Mouse (Mus musculus): ENCODE measurements around the gene Kat5. TPM values are rescaled to one million over a fixed set of nuclear protein-coding genes. Genes with fewer than 3 reads are reported as not detected.

Kat5 gene
- polyA plus RNA-seq, 1 experiment from 2014 or later = 45.6 TPM

- Histone ChIP-seq H3K27ac (ENCODE audit: low read depth, low read length) (peak overlapping the region; percentile 73; the same call in 1 of the 2 replicates), H3K4me1 (ENCODE audit: control insufficient read depth, insufficient read depth, low read length) (peaks cover 14% of the 10 kb centered on the region), H3K36me3 (ENCODE audit: control insufficient read depth, insufficient read depth, low read length) (peaks cover 47% of the 10 kb centered on the region), H3K27me3 (ENCODE audit: control insufficient read depth, insufficient read depth, low read length) (no peaks in the 10 kb centered on the region), H3K4me3 (ENCODE audit: low read depth, low read length) (no peak overlapping the region), H3K9ac (replicated peaks; ENCODE audit: low read depth, low read length) (0 out of 2 replicates have a peak overlapping the region, but pooled peaks have one; percentile 25), H3K4me2 (ENCODE audit: low read depth, low read length) (no peak overlapping the region), H3K9me3 (ENCODE audit: control insufficient read depth, low read length) (no peaks in the 10 kb centered on the region)
- 97% methylated on average over 6 of the region's 6 CpGs for WGBS
- no peak for ATAC-seq (ENCODE audit: low read depth)
These were observed 37.8 kb upstream of the Kat5 start for GRCm38 (mm10) chr19:5647791-5648190.

GRCm38 (mm10) chr19:5646731-5647330, 36.8 kb upstream of the Kat5 start:
- Histone ChIP-seq H3K27me3 (ENCODE audit: control insufficient read depth, insufficient read depth, low read length) (no peaks in the 10 kb centered on the region), H3K36me3 (ENCODE audit: control insufficient read depth, insufficient read depth, low read length) (peaks cover 54% of the 10 kb centered on the region), H3K9me3 (ENCODE audit: control insufficient read depth, low read length) (no peaks in the 10 kb centered on the region), H3K9ac (replicated peaks; ENCODE audit: low read depth, low read length) (no peak overlapping the region), H3K27ac (ENCODE audit: low read depth, low read length) (no peak overlapping the region), H3K4me1 (ENCODE audit: control insufficient read depth, insufficient read depth, low read length) (peaks cover 14% of the 10 kb centered on the region), H3K4me2 (ENCODE audit: low read depth, low read length) (no peak overlapping the region), H3K4me3 (ENCODE audit: low read depth, low read length) (no peak overlapping the region)
- no peak for ATAC-seq (ENCODE audit: low read depth)
- 98% methylated on average over 8 of the region's 8 CpGs for WGBS

GRCm38 (mm10) chr19:5645280-5645679, 35.2 kb upstream of the Kat5 start:
- 97% methylated on average over 9 of the region's 9 CpGs for WGBS
- Histone ChIP-seq H3K9ac (replicated peaks; ENCODE audit: low read depth, low read length) (no peak overlapping the region), H3K27me3 (ENCODE audit: control insufficient read depth, insufficient read depth, low read length) (no peaks in the 10 kb centered on the region), H3K4me2 (ENCODE audit: low read depth, low read length) (no peak overlapping the region), H3K27ac (ENCODE audit: low read depth, low read length) (no peak overlapping the region), H3K4me1 (ENCODE audit: control insufficient read depth, insufficient read depth, low read length) (peaks cover 14% of the 10 kb centered on the region), H3K4me3 (ENCODE audit: low read depth, low read length) (no peak overlapping the region), H3K36me3 (ENCODE audit: control insufficient read depth, insufficient read depth, low read length) (peaks cover 65% of the 10 kb centered on the region), H3K9me3 (ENCODE audit: control insufficient read depth, low read length) (no peaks in the 10 kb centered on the region)
- ATAC-seq (ENCODE audit: low read depth) = no peak

- no peak overlapping the region for H3K4me2 ChIP-seq (ENCODE audit: low read depth, low read length)
- 94% methylated on average over 8 of the region's 8 CpGs for WGBS
- no peaks in the 10 kb centered on the region for H3K27me3 ChIP-seq (ENCODE audit: control insufficient read depth, insufficient read depth, low read length)
- H3K9ac ChIP-seq (replicated peaks; ENCODE audit: low read depth, low read length) = no peak overlapping the region
- H3K4me1 ChIP-seq (ENCODE audit: control insufficient read depth, insufficient read depth, low read length) = peaks cover 13% of the 10 kb centered on the region
- no peak overlapping the region for H3K4me3 ChIP-seq (ENCODE audit: low read depth, low read length)
- H3K36me3 ChIP-seq (ENCODE audit: control insufficient read depth, insufficient read depth, low read length) = peaks cover 61% of the 10 kb centered on the region
- no peak for ATAC-seq (ENCODE audit: low read depth)
- no peaks in the 10 kb centered on the region for H3K9me3 ChIP-seq (ENCODE audit: control insufficient read depth, low read length)
- no peak overlapping the region for H3K27ac ChIP-seq (ENCODE audit: low read depth, low read length)
These were observed 31.6 kb upstream of the Kat5 start for GRCm38 (mm10) chr19:5641641-5642040.

- Histone ChIP-seq H3K36me3 (ENCODE audit: control insufficient read depth, insufficient read depth, low read length) (peaks cover 56% of the 10 kb centered on the region), H3K4me2 (ENCODE audit: low read depth, low read length) (no peak overlapping the region), H3K27ac (ENCODE audit: low read depth, low read length) (no peak overlapping the region), H3K9ac (replicated peaks; ENCODE audit: low read depth, low read length) (no peak overlapping the region), H3K27me3 (ENCODE audit: control insufficient read depth, insufficient read depth, low read length) (no peaks in the 10 kb centered on the region), H3K9me3 (ENCODE audit: control insufficient read depth, low read length) (no peaks in the 10 kb centered on the region), H3K4me1 (ENCODE audit: control insufficient read depth, insufficient read depth, low read length) (peaks cover 16% of the 10 kb centered on the region), H3K4me3 (ENCODE audit: low read depth, low read length) (no peak overlapping the region)
- 92% methylated on average over 17 of the region's 17 CpGs for WGBS
- ATAC-seq (ENCODE audit: low read depth) = no peak
These were observed 31.0 kb upstream of the Kat5 start for GRCm38 (mm10) chr19:5641021-5641420.

GRCm38 (mm10) chr19:5640339-5640738, 30.3 kb upstream of the Kat5 start:
- Histone ChIP-seq H3K4me2 (ENCODE audit: low read depth, low read length) (no peak overlapping the region), H3K27ac (ENCODE audit: low read depth, low read length) (no peak overlapping the region), H3K4me1 (ENCODE audit: control insufficient read depth, insufficient read depth, low read length) (peaks cover 16% of the 10 kb centered on the region), H3K9ac (replicated peaks; ENCODE audit: low read depth, low read length) (no peak overlapping the region), H3K4me3 (ENCODE audit: low read depth, low read length) (no peak overlapping the region), H3K9me3 (ENCODE audit: control insufficient read depth, low read length) (no peaks in the 10 kb centered on the region), H3K36me3 (ENCODE audit: control insufficient read depth, insufficient read depth, low read length) (peaks cover 49% of the 10 kb centered on the region), H3K27me3 (ENCODE audit: control insufficient read depth, insufficient read depth, low read length) (no peaks in the 10 kb centered on the region)
- 68% methylated on average over 9 of the region's 9 CpGs for WGBS
- ATAC-seq (ENCODE audit: low read depth) = no peak

- H3K9ac ChIP-seq (replicated peaks; ENCODE audit: low read depth, low read length) = peak overlapping the region; percentile 93
- H3K4me1 ChIP-seq (ENCODE audit: control insufficient read depth, insufficient read depth, low read length) = peaks cover 16% of the 10 kb centered on the region
- no peak overlapping the region for H3K27ac ChIP-seq (ENCODE audit: low read depth, low read length)
- H3K27me3 ChIP-seq (ENCODE audit: control insufficient read depth, insufficient read depth, low read length) = no peaks in the 10 kb centered on the region
- 90% methylated on average over 18 of the region's 18 CpGs for WGBS
- peak overlapping the region; percentile 87 for H3K4me3 ChIP-seq (ENCODE audit: low read depth, low read length)
- H3K36me3 ChIP-seq (ENCODE audit: control insufficient read depth, insufficient read depth, low read length) = peaks cover 34% of the 10 kb centered on the region
- H3K9me3 ChIP-seq (ENCODE audit: control insufficient read depth, low read length) = no peaks in the 10 kb centered on the region
- H3K4me2 ChIP-seq (ENCODE audit: low read depth, low read length) = peak overlapping the region; percentile 95
- ATAC-seq (ENCODE audit: low read depth) = no peak
These were observed 28.5 kb upstream of the Kat5 start for GRCm38 (mm10) chr19:5638416-5639005.

GRCm38 (mm10) chr19:5637069-5638047, 27.3 kb upstream of the Kat5 start, which contains the start of gene Rela:
Gene Rela, plus strand, starts transcription at chr19:5637483.
- Histone ChIP-seq H3K4me3 (ENCODE audit: low read depth, low read length) (peak within 1 kb of the TSS; percentile 87), H3K27ac (ENCODE audit: low read depth, low read length) (peak within 1 kb of the TSS; percentile 92), H3K9me3 (ENCODE audit: control insufficient read depth, low read length) (no peaks in the 10 kb centered on the region), H3K27me3 (ENCODE audit: control insufficient read depth, insufficient read depth, low read length) (no peaks in the 10 kb centered on the region), H3K36me3 (ENCODE audit: control insufficient read depth, insufficient read depth, low read length) (peaks cover 27% of the 10 kb centered on the region), H3K4me2 (ENCODE audit: low read depth, low read length) (peak within 1 kb of the TSS; percentile 95), H3K4me1 (ENCODE audit: control insufficient read depth, insufficient read depth, low read length) (peaks cover 16% of the 10 kb centered on the region), H3K9ac (replicated peaks; ENCODE audit: low read depth, low read length) (peak within 1 kb of the TSS; percentile 93)
- WGBS = under 1% methylated on average over 98 of the region's 109 CpGs
- ATAC-seq (ENCODE audit: low read depth) = peak; percentile 85

Data from neural tube, embryonic 14.5 days (tissue).